Mouse (Mus musculus) spleen, adult 12 weeks (tissue): ENCODE results near the gene Plpp2.

Experiments
- DNase-seq: peaks from one replicate; pipeline ENCODE4 v3.0.0; 2022; ENCODE audit warnings: low spot score

Gene Plpp2

GRCm38 (mm10) chr10:79548971-79549723, 15.6 kb upstream of the Plpp2 start:
- no peak for DNase-seq

GRCm38 (mm10) chr10:79548546-79548945, 14.9 kb upstream of the Plpp2 start:
- DNase-seq, result no peak

DNA sequence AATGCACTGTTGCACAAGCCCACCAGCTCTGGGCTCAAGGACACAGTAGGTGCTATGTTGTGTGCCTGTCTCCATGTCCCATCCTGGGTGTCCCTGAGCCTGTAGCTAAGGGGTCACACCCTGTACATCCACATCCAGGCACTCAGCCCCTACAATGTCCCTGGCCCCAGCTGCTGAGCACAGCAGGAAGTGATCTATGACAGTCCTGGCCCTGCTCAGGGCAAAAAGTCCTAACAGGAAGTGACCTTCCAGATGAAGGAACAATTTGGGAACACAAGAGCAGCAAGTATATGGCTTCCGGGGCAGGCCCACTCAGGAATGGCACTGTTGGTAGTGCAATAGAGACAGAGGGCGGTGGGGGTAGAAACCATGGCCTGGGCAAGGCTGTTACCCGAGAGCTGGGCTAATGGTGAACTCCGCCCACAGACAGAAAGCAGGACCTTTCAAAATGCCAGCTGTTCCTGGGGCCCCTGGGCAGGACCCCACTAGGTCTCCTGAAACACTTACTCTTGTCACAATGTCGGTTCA, 13.6 kb upstream of the Plpp2 start:
- no peak for DNase-seq

GRCm38 (mm10) chr10:79546483-79546882, 12.9 kb upstream of the Plpp2 start:
- DNase-seq, result no peak

DNA sequence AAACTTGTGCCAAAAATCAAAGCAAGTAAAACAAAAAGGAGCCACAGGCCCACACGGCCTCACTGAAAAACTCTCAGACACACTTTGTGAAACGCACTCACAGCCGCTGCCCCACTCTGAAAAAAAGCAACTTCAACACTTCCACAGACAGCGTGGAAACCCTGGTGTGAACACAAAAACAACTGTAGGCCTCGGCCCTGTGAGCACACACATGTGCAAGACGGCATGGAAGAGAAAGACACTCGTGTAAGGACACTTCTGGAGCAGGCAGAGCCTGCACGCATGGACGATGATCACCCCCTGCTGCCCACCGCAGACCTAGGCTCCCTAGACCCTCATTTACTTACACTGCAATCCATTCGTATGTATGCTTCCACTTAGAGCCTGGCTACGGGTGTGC, 12.3 kb upstream of the Plpp2 start:
- no peak for DNase-seq

DNA sequence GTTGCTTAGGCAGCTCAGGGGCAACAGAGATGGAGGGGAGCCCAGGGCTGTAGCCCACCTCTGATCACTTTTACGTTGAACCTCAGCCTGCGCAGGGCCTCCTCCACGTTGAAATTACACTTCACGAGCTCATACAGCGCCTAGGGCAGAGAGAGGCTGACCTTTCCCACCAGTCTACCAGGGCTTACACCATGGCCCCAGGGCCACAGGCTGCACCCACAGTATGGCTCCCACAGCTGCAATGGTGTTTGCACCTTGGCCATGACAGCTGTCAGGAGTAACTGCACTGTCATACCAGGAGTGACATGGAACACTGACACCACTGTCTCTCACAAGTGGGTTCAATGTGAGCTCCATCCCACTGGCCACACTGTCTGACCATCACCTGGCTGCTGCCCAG, 11.0 kb upstream of the Plpp2 start:
- DNase-seq, result no peak

GRCm38 (mm10) chr10:79543884-79544597, 10.4 kb upstream of the Plpp2 start:
- DNase-seq, result no peak

- no peak for DNase-seq
These were observed 8.6 kb upstream of the Plpp2 start for GRCm38 (mm10) chr10:79542171-79542570.

DNA sequence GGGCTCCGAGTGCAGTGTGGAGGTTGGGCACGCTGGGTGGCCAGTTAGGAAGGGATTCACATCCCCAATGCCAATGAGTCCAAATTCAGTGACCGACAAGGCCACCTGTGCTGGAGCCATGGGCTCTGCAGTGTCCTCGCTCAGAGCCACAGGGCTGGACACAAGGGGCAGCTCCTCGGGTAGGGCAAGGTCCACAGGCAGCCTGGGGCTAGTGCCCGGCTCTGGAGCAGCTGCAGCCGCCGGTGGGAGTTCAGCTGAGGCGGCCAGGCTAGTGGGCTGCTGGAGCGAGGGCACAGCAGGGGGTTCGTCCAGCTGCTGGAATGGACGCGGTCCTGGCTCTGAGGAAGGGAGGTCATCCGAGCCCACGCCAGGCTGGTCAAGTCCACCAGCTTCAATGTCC, 7.9 kb upstream of the Plpp2 start:
- DNase-seq, result no peak

DNA sequence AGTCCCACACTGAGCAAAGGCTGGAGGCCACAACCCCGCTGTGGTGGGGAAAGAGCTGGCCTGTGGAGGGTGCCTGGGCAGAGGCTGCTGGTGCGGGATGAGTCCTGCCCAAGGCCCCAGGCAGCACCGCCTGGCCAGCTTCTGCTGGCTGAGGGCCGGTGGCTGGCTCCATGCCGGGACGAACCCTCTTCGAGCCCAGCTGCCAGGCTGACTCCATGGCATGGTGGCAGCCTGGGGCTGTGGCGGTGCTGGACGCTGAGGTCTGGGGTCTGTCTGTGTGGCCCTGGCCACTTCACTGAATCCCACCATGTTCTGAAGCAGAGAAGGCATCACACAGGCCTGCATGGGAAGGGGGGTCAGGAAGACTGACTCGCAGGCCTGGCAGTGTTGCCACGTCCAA, 7.2 kb upstream of the Plpp2 start:
- DNase-seq, result no peak

GRCm38 (mm10) chr10:79539701-79540495, 6.3 kb upstream of the Plpp2 start:
- DNase-seq, result no peak

- DNase-seq, result no peak
These were observed 5.3 kb upstream of the Plpp2 start for GRCm38 (mm10) chr10:79538873-79539272.

GRCm38 (mm10) chr10:79538323-79538722, 4.7 kb upstream of the Plpp2 start:
- DNase-seq, result no peak

- no peak for DNase-seq
These were observed 4.2 kb upstream of the Plpp2 start for GRCm38 (mm10) chr10:79537781-79538180.

- DNase-seq, result no peak
These were observed 3.7 kb upstream of the Plpp2 start for GRCm38 (mm10) chr10:79537271-79537670.

DNA sequence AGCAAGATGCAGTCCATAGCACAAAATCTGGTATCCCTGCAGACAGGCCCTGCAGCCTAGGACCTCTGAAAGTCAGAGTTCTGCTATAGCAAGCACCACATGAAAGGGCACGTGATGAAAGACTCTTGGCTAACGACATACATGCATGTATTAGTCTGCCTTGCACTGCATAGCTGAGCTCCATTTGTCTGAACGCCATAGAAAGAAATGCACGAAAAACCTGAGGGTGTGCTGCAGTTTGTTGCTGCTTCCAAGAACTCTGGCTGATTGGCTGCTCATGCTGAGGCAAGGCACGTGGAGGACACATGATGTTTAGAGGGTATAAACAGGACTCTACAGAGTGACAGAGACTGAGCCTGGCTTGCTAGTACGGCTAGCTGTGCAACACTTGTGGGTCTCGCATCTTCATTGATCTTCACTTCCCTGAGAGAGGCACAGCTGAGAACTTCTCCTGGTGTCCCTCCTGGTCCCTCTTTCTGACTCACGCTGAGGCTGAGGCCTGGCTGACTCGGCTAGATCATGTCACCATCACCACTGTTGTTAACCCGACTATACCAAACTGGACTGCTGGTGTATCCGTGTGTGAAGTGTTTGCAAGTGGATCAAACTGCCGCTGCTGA, 3.0 kb upstream of the Plpp2 start:
- DNase-seq, result no peak

DNA sequence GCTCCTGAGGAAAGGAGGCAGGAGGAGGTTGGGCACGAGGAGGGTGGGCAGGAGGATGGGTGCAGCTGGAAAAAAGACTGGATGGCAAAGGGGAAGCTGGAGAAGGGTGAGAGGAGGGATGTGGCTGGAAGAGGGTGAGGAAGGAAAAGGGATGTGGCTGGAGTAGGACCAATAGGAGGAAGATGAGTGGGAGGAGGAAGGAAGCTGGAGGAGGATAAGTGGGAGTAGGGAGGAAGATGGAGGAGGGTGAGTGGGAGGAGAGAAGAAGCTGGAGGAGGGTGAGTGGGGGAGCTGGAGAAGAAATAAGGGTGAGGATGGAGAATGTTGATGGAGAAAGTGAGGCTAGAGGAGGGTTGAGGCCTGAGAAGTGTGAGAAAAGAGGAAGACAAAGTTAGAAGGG, 1.8 kb upstream of the Plpp2 start:
- DNase-seq, result no peak

GRCm38 (mm10) chr10:79534426-79534825, 830 bp upstream of the Plpp2 start:
- no peak for DNase-seq

DNA sequence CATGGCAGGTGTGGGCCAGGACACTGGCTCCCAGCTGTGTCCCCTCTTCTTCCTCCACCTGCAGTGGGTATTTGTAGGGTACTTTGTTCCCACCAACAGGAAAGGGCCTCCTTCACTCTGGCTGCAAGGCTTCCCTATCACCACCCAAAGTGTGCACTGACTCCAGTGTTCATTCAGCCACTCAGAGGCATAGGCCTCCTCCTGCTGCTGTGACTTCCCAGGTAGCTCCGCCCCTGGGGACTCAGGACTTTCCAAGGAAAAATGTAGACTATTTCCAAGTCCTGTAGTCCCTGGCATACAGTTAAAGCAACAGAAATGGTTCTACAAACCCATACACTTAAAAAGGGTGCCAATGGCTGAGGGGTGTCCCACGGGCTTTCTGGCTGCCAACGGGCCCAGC, 918 bp downstream of the Plpp2 start:
- no peak for DNase-seq

- no peak for DNase-seq
These were observed 2.0 kb downstream of the Plpp2 start for GRCm38 (mm10) chr10:79531593-79531992.

- DNase-seq, result no peak
These were observed 2.9 kb downstream of the Plpp2 start for GRCm38 (mm10) chr10:79530721-79531120.

DNA sequence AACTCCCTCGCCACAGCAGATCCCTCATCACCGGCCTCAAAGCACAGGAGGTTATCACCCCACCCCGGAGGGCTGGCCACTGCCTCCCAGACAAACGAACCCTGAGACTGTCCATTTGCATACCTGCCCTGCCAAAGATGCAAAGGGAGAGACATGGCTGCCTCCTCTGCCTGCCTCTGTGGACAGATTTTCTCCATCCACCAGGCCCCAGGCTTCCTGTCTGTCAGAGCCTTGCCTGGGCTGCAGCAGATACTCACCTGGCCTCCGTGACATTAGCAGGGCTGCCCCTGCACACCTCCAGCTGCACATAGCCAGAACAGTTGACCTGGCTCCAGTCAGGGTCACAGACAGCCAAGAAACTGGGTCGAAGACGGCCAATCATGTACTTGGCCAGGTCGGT, 3.4 kb downstream of the Plpp2 start:
- DNase-seq, result no peak
